ENCODE assay signal across 19 mouse cellular contexts in the genomic region with DNA sequence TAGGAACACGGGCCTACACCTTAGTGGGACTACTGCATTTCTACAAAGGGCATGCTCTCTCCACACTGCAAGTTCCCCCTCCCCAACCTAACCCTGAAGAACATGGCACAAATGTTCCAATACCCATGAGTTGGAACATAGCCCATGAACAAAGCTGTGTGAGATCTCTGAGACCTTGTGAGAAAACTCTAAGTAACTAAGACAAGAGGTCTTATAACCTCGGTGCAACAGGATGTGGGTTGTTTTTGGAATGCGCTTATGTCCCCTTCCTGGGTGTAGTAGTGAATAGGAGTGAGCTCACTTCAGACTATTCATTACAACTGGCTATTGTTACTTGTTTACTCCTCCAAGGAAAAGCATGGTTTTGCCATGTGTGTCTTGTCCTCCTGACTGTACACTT.
"Had no signal": no experiment of that assay in that cellular context is flagged by ENCODE, and none has a peak within 500 bp of the region (broad histone marks: within the 10 kb centered on the region; RNA-seq: fewer than 3 reads in every experiment).

No protein-coding gene starts in this region.

- DNase-seq: gastrocnemius, adult 2 months; gastrocnemius, postnatal 10 days; gastrocnemius, postnatal 25 days; heart, adult 18-20 months; heart, postnatal 10 days; heart, postnatal 4 days; kidney, adult 11 months; kidney, postnatal 10 days; kidney, postnatal 25 days had no signal

- H3K36me3 ChIP-seq: heart, embryonic 12.5 days; hindbrain, embryonic 10.5 days; hindbrain, embryonic 12.5 days; limb, embryonic 10.5 days; limb, embryonic 12.5 days had no signal

- H3K4me3 ChIP-seq: gastrocnemius, adult 2 months; heart, embryonic 10.5 days; heart, embryonic 12.5 days; hindbrain, embryonic 10.5 days; hindbrain, embryonic 12.5 days; layer of hippocampus, adult 2 months; left cerebral cortex, adult 2 months; limb, embryonic 10.5 days; limb, embryonic 12.5 days had no signal

- H3K27ac ChIP-seq: gastrocnemius, adult 2 months; heart, embryonic 10.5 days; hindbrain, embryonic 10.5 days; hindbrain, embryonic 12.5 days; hindbrain, embryonic 14.5 days; hindbrain, postnatal 0 days; layer of hippocampus, adult 2 months; left cerebral cortex, adult 2 months; limb, embryonic 10.5 days; limb, embryonic 12.5 days had no signal

- H3K27me3 ChIP-seq: heart, embryonic 12.5 days had no signal
